Mouse (Mus musculus) hindbrain, postnatal 0 days (tissue): ENCODE results near the gene Kctd19. TPM values are rescaled to one million over a fixed set of nuclear protein-coding genes. Genes with fewer than 3 reads are reported as not detected.

Source experiments
- ATAC-seq: fragments of 200-750 bp; cut with Nextera tagmentation; 2 replicates; pipeline ENCODE4 v1.8.0; 2017; ENCODE audit warnings: mild to moderate bottlenecking, moderate TSS enrichment, moderate library complexity
- DNase-seq: peaks from one replicate; pipeline ENCODE4 v3.0.0-alpha.2; 2015; ENCODE audit warnings: low spot score
- H3K27ac ChIP-seq: fragments of 300-500 bp; sonication (generic); 2 replicates; pipeline ENCODE4 v1.5.1; 2014; ENCODE audit warnings: mild to moderate bottlenecking
- H3K27me3 ChIP-seq: fragments of 300-500 bp; sonication (generic); 2 replicates; pipeline ENCODE4 v1.6.1; 2014; ENCODE audit warnings: low read length, mixed read lengths; ENCODE audit not compliant: insufficient read depth
- H3K36me3 ChIP-seq: fragments of 300-500 bp; sonication (generic); 2 replicates; pipeline ENCODE4 v1.6.1; 2014; ENCODE audit warnings: low read length, mixed read lengths; ENCODE audit not compliant: insufficient read depth
- H3K4me1 ChIP-seq: fragments of 300-500 bp; sonication (generic); 2 replicates; pipeline ENCODE4 v1.6.1; 2014; ENCODE audit warnings: antibody characterized with exemption, low read length, mixed read lengths; ENCODE audit not compliant: insufficient read depth
- H3K4me2 ChIP-seq: fragments of 300-500 bp; sonication (generic); 2 replicates; pipeline ENCODE4 v1.6.1; 2014; ENCODE audit warnings: low read depth, mild to moderate bottlenecking, low read length, moderate library complexity, mixed read lengths
- H3K4me3 ChIP-seq: fragments of 300-500 bp; sonication (generic); 2 replicates; pipeline ENCODE4 v1.5.1; 2014; ENCODE audit warnings: low read length
- H3K9ac ChIP-seq: fragments of 300-500 bp; sonication (generic); replicated peaks from 2 replicates; pipeline ENCODE4 v1.6.1; 2014; ENCODE audit warnings: mild to moderate bottlenecking, low read length, moderate library complexity, mixed read lengths
- H3K9me3 ChIP-seq: fragments of 300-500 bp; sonication (generic); 2 replicates; pipeline ENCODE4 v1.6.1; 2016; ENCODE audit warnings: low read length, mixed read lengths
- CTCF ChIP-seq: IDR thresholded peaks from 2 replicates; pipeline ENCODE4 v1.5.1; 2016; ENCODE audit warnings: antibody characterized with exemption, control low read depth, low read depth
- WGBS: fragments of 180-500 bp; shearing (Covaris S2); extraction: QIAGEN DNeasy Blood & Tissue Kit; methylation state at CpG from one replicate; pipeline ENCODE4 v1.1.7; 2014; 5-methylcytosine and 5-hydroxymethylcytosine counted together
- polyA plus RNA-seq: library from polyadenylated mRNA; unstranded; fragments of >200 nt; fragmentation: Nextera tagmentation; extraction: Ambion mirVana; gene quantifications from 2 replicates; pipeline ENCODE4 v1.2.1, GENCODE M21; 2015
- total RNA-seq: library from RNA; depleted of rRNA; stranded (reverse); fragments of >200 nt; gene quantifications from 2 replicates; pipeline ENCODE4 v1.2.3, GENCODE M21; 2014

The Kctd19 gene
- total and polyA plus RNA-seq, 2 experiments from 2014 or later = 0.09 to 0.16 TPM

GRCm38 (mm10) chr8:105438865-105439264, 25.6 kb upstream of the Kctd19 start:
- DNase-seq (peak; percentile 72), ATAC-seq (0 out of 2 replicates have a peak, but pooled peaks have one; percentile 24)
- H3K27me3 ChIP-seq = no peaks in the 10 kb centered on the region
- TF ChIP-seq CTCF = peak; percentile 57
- H3K27ac ChIP-seq = no peak overlapping the region
- no peak overlapping the region for H3K4me2 ChIP-seq
- peaks cover under 1% of the 10 kb centered on the region for H3K4me1 ChIP-seq
- 52% methylated on average over 5 of the region's 5 CpGs for WGBS
- H3K4me3 ChIP-seq = no peak overlapping the region
- no peak overlapping the region for H3K9ac ChIP-seq
- no peaks in the 10 kb centered on the region for H3K36me3 ChIP-seq
- no peaks in the 10 kb centered on the region for H3K9me3 ChIP-seq

- H3K4me1 ChIP-seq = peaks cover 11% of the 10 kb centered on the region
- no peak overlapping the region for H3K4me3 ChIP-seq
- no peaks in the 10 kb centered on the region for H3K27me3 ChIP-seq
- DNase-seq (no peak), ATAC-seq (no peak)
- WGBS = 85% methylated on average over 5 of the region's 5 CpGs
- no peak overlapping the region for H3K27ac ChIP-seq
- no peak for TF ChIP-seq CTCF
- no peaks in the 10 kb centered on the region for H3K36me3 ChIP-seq
- H3K9ac ChIP-seq = no peak overlapping the region
- H3K9me3 ChIP-seq = no peaks in the 10 kb centered on the region
- no peak overlapping the region for H3K4me2 ChIP-seq
Observed at GRCm38 (mm10) chr8:105437078-105437748, 23.9 kb upstream of the Kctd19 start.

- Histone ChIP-seq H3K27ac (no peak overlapping the region), H3K4me2 (no peak overlapping the region), H3K4me1 (peaks cover 11% of the 10 kb centered on the region)
Observed at GRCm38 (mm10) chr8:105436218-105436617, 22.9 kb upstream of the Kctd19 start.

GRCm38 (mm10) chr8:105434136-105434535, 20.8 kb upstream of the Kctd19 start:
- Histone ChIP-seq H3K4me3 (no peak overlapping the region), H3K36me3 (no peaks in the 10 kb centered on the region), H3K4me2 (no peak overlapping the region), H3K27me3 (no peaks in the 10 kb centered on the region), H3K9me3 (no peaks in the 10 kb centered on the region), H3K4me1 (peaks cover 11% of the 10 kb centered on the region), H3K27ac (no peak overlapping the region; the same call in 1 of the 2 replicates), H3K9ac (no peak overlapping the region)
- ATAC-seq (no peak), DNase-seq (no peak)
- no peak for TF ChIP-seq CTCF
- WGBS = 60% methylated on average over 5 of the region's 5 CpGs

More at GRCm38 (mm10) chr8:105436218-105436617, 22.9 kb upstream of the Kctd19 start:
- TF ChIP-seq CTCF = no peak
- DNase-seq (no peak), ATAC-seq (no peak)
- Histone ChIP-seq H3K36me3 (no peaks in the 10 kb centered on the region), H3K27me3 (no peaks in the 10 kb centered on the region), H3K4me3 (no peak overlapping the region), H3K9ac (no peak overlapping the region), H3K9me3 (no peaks in the 10 kb centered on the region)
- WGBS = 67% methylated on average over 5 of the region's 5 CpGs

GRCm38 (mm10) chr8:105433511-105433910, 20.2 kb upstream of the Kctd19 start:
- 19% methylated on average over 5 of the region's 5 CpGs for WGBS
- no peaks in the 10 kb centered on the region for H3K36me3 ChIP-seq
- TF ChIP-seq CTCF = no peak
- ATAC-seq (peak; percentile 49; the same call in 1 of the 2 replicates), DNase-seq (peak; percentile 44)
- H3K27ac ChIP-seq = no peak overlapping the region; the same call in 1 of the 2 replicates
- H3K9ac ChIP-seq = no peak overlapping the region
- H3K4me2 ChIP-seq = no peak overlapping the region
- H3K27me3 ChIP-seq = no peaks in the 10 kb centered on the region
- no peak overlapping the region for H3K4me3 ChIP-seq
- H3K9me3 ChIP-seq = no peaks in the 10 kb centered on the region
- peaks cover 11% of the 10 kb centered on the region for H3K4me1 ChIP-seq

GRCm38 (mm10) chr8:105433021-105433420, 19.7 kb upstream of the Kctd19 start:
- Histone ChIP-seq H3K36me3 (no peaks in the 10 kb centered on the region), H3K4me1 (peaks cover 11% of the 10 kb centered on the region), H3K27me3 (no peaks in the 10 kb centered on the region), H3K27ac (no peak overlapping the region; the same call in 1 of the 2 replicates), H3K4me2 (no peak overlapping the region), H3K4me3 (no peak overlapping the region), H3K9me3 (no peaks in the 10 kb centered on the region), H3K9ac (no peak overlapping the region)
- no peak for TF ChIP-seq CTCF
- WGBS = 28% methylated on average over 6 of the region's 6 CpGs
- ATAC-seq = no peak
- no peak for DNase-seq
